Mouse (Mus musculus): Measurements from ENCODE around the gene Ackr3. TPM values are rescaled to one million over a fixed set of nuclear protein-coding genes. Genes with fewer than 3 reads are reported as not detected.
A peak's percentile ranks its signal among the peaks of the same experiment; 100 is the strongest.

Gene Ackr3
- total and polyA plus RNA-seq, 3 experiments = 13.1 to 34.4 (median 23.1) TPM

DNA sequence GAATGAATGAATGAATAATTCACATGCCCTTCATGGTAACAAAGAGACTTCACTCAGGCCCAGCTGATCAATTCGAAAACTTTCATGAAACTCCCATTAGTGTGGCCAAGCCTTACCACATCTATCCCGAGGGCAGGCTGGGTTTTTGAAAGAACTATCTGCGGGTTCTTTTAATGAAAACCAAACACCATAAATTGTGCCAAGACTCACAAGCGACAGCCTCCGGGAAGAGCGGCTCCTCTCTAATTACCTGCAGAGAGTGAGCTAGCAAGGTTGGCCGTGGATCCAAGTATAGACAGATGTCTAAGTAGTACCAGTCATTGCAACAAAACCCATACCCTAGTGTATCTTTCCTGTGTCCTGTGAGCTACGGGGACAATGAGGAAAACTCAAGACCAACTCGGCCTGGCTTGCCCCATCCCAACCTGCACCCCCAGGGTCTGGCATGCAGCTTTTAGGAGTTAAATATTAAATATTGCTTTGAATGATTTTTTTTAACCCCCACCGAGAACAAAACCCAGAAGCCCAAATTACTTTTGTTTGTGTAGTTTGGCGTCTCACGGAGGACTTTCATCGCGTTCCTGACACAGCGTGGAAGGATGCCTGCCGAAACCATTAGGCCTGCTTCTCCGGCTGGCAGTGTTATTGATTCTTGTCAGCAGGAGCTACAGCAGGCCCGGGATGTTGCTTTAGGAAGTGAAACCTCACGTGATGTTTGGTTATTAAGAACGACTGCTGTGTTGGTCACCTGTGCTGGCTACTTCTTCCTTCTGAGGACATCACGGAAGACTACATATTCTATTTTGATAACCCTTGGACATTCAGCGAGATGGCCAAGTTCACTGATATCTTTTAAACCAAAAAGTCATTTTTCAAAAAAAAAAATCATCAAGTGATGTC lies 28.1 kb downstream of the Ackr3 start:
- no peaks in the 10 kb centered on the region for H3K79me2 ChIP-seq (replicated peaks; ENCODE audit: control insufficient read depth, extremely low read depth, insufficient read depth, poor library complexity, severe bottlenecking)
- no peak overlapping the region for H3K9ac ChIP-seq (ENCODE audit: insufficient read depth, low read depth)
- H3K4me1 ChIP-seq (ENCODE audit: control insufficient read depth in 1 of 2, insufficient read depth in 2 of 2) = peaks cover 30 to 68% of the 10 kb centered on the region in 2 experiments
- H3K4me3 ChIP-seq (replicated peaks in 1 of 3; ENCODE audit: low read depth in 2 of 3, low read length in 2 of 3, poor library complexity in 1 of 3) = no peak overlapping the region
- H3K27ac ChIP-seq (ENCODE audit: insufficient read depth, low read depth) = no peak overlapping the region
- dilution Hi-C loops (cut with MboI; ENCODE audit: extremely low pct_ligation_motif_present, extremely low pct_unique_long_range_greater_than_20kb, low sequenced_read_pairs) (no loop called here), in situ Hi-C loops (cut with MboI; ENCODE audit: low pct_ligation_motif_present, low pct_unique_long_range_greater_than_20kb, low sequenced_read_pairs) (no loop called here)
- no peaks in the 10 kb centered on the region for H3K27me3 ChIP-seq (replicated peaks)
- no peak overlapping the region for H3K4me2 ChIP-seq (ENCODE audit: insufficient read depth, low read depth, poor library complexity, severe bottlenecking)
- no peaks in the 10 kb centered on the region for H3K9me3 ChIP-seq (replicated peaks; ENCODE audit: low read length)
- DNase-seq (ENCODE audit: extremely low read depth) = no peak
- peaks cover 0 to 3% of the 10 kb centered on the region in 2 experiments for H3K36me3 ChIP-seq (replicated peaks in 1 of 2; ENCODE audit: control insufficient read depth in 1 of 2, insufficient read depth in 1 of 2, low read length in 1 of 2)
- TF ChIP-seq BHLHE40 (IDR thresholded peaks at IDR 0.05; ENCODE audit: low read depth, low read length) (peak; percentile 96), GABPA (IDR thresholded peaks at IDR 0.05; ENCODE audit: insufficient replicate concordance, low read depth, low read length) (no peak), IRF4 (IDR thresholded peaks at IDR 0.05; ENCODE audit: low read depth, low read length) (peak; percentile 74), ETS1 (conservative IDR thresholded peaks at IDR 0.05; ENCODE audit: low read depth, low read length) (peak; percentile 46; the same call in 1 of the 2 replicates), NELFE (IDR thresholded peaks at IDR 0.05; ENCODE audit: low read depth, low read length) (no peak), ZNF384 (IDR thresholded peaks at IDR 0.05; ENCODE audit: low read depth, low read length) (no peak), UBTF (IDR thresholded peaks at IDR 0.05; ENCODE audit: low read depth, low read length) (no peak), ZMIZ1 (IDR thresholded peaks at IDR 0.05; ENCODE audit: low read depth, low read length) (no peak), USF1 (IDR thresholded peaks at IDR 0.05; ENCODE audit: low read depth, low read length) (peak; percentile 20; the same call in 1 of the 2 replicates), MEF2A (IDR thresholded peaks at IDR 0.05; ENCODE audit: borderline replicate concordance, low read depth, low read length) (no peak), EP300 (IDR thresholded peaks at IDR 0.05; ENCODE audit: low read length) (peak; percentile 59), SMC3 (IDR thresholded peaks at IDR 0.05; ENCODE audit: low read depth, low read length) (no peak)

DNA sequence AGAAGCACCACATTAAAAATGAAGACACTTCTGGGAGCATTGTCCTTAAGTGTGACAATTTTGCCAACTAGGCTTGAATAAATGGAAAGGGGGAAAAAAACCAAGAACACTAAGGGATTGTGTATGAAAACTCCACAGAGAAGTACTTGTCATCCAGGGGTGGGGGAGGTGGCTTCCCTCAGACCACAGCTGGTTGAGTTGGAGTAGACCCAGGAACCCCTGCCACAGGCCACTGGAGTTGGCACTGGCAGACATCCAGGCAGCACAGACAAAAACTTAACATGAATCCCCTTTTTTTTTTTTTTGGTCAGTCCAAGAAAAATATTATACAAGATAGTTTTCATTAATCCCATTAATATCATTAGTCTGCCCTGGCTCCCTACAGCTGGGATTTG lies 28.7 kb downstream of the Ackr3 start:
- dilution Hi-C loops (cut with MboI; ENCODE audit: extremely low pct_ligation_motif_present, extremely low pct_unique_long_range_greater_than_20kb, low sequenced_read_pairs) = no loop called here
- Histone ChIP-seq H3K27ac (ENCODE audit: insufficient read depth, low read depth) (no peak overlapping the region), H3K27me3 (replicated peaks) (no peaks in the 10 kb centered on the region), H3K4me2 (ENCODE audit: insufficient read depth, low read depth, poor library complexity, severe bottlenecking) (no peak overlapping the region), H3K4me1 (ENCODE audit: control insufficient read depth in 1 of 2, insufficient read depth in 2 of 2) (peaks cover 33 to 71% of the 10 kb centered on the region in 2 experiments), H3K9ac (ENCODE audit: insufficient read depth, low read depth) (no peak overlapping the region), H3K79me2 (replicated peaks; ENCODE audit: control insufficient read depth, extremely low read depth, insufficient read depth, poor library complexity, severe bottlenecking) (no peaks in the 10 kb centered on the region), H3K4me3 (replicated peaks in 1 of 3; ENCODE audit: low read depth in 2 of 3, low read length in 2 of 3, poor library complexity in 1 of 3) (no peak overlapping the region), H3K9me3 (replicated peaks; ENCODE audit: low read length) (peaks cover 2% of the 10 kb centered on the region), H3K36me3 (replicated peaks in 1 of 2; ENCODE audit: control insufficient read depth in 1 of 2, insufficient read depth in 1 of 2, low read length in 1 of 2) (peaks cover 0 to 3% of the 10 kb centered on the region in 2 experiments)
- no peak for DNase-seq (ENCODE audit: extremely low read depth)
- in situ Hi-C loops (cut with MboI; ENCODE audit: low pct_ligation_motif_present, low pct_unique_long_range_greater_than_20kb, low sequenced_read_pairs) = no loop called here
- no peak for TF ChIP-seq EP300 (IDR thresholded peaks at IDR 0.05; ENCODE audit: low read length)
- no peak for TF ChIP-seq ZC3H11A (IDR thresholded peaks at IDR 0.05; ENCODE audit: low read depth, low read length)
- TF ChIP-seq MEF2A (IDR thresholded peaks at IDR 0.05; ENCODE audit: borderline replicate concordance, low read depth, low read length) = no peak
- no peak for TF ChIP-seq RAD21 (IDR thresholded peaks at IDR 0.05; ENCODE audit: low read depth, low read length)
- no peak for TF ChIP-seq MAFK (IDR thresholded peaks at IDR 0.05; ENCODE audit: insufficient replicate concordance, low read length)
- no peak for TF ChIP-seq MYC (IDR thresholded peaks at IDR 0.05; ENCODE audit: low read depth, low read length)
- no peak for TF ChIP-seq JUND (conservative IDR thresholded peaks at IDR 0.05; ENCODE audit: low read depth, low read length)
- TF ChIP-seq NELFE (IDR thresholded peaks at IDR 0.05; ENCODE audit: low read depth, low read length) = no peak
- TF ChIP-seq CHD2 (IDR thresholded peaks at IDR 0.05; ENCODE audit: low read length) = no peak
- TF ChIP-seq JUN (IDR thresholded peaks at IDR 0.05; ENCODE audit: insufficient read depth, low read depth, low read length) = no peak
- TF ChIP-seq USF1 (IDR thresholded peaks at IDR 0.05; ENCODE audit: low read depth, low read length) = no peak
- TF ChIP-seq IRF4 (IDR thresholded peaks at IDR 0.05; ENCODE audit: low read depth, low read length) = no peak
- no peak for TF ChIP-seq KAT2A (IDR thresholded peaks at IDR 0.05; ENCODE audit: insufficient replicate concordance, low read length)
- TF ChIP-seq CTCF (conservative IDR thresholded peaks at IDR 0.05 in 1 of 2, IDR thresholded peaks at IDR 0.05 in 1 of 2; ENCODE audit: low read depth in 2 of 2, low read length in 2 of 2) = no peak
- no peak for TF ChIP-seq MAX (IDR thresholded peaks at IDR 0.05; ENCODE audit: low read length)
- no peak for TF ChIP-seq BHLHE40 (IDR thresholded peaks at IDR 0.05; ENCODE audit: low read depth, low read length)
- no peak for TF ChIP-seq TBP (conservative IDR thresholded peaks at IDR 0.05; ENCODE audit: low read depth, low read length)

All from CH12.LX (cell line).